Mouse (Mus musculus) ES-E14 (cell line): ENCODE results near the gene Edem1. TPM values are rescaled to one million over a fixed set of nuclear protein-coding genes. Genes with fewer than 3 reads are reported as not detected.

ENCODE experiments used
- DNase-seq: peaks from one replicate; pipeline ENCODE4 v3.0.0-alpha.2; 2013; ENCODE audit warnings: low read depth, low spot score
- H3K27ac ChIP-seq: 2 replicates; pipeline ENCODE4 v1.5.1; 2012; ENCODE audit warnings: low read depth, mild to moderate bottlenecking, low read length, moderate library complexity, mixed read lengths; ENCODE audit not compliant: poor library complexity, insufficient read depth, severe bottlenecking
- H3K36me3 ChIP-seq: 2 replicates; pipeline ENCODE4 v1.6.1; 2012; ENCODE audit warnings: mild to moderate bottlenecking, low read length, moderate library complexity, mixed read lengths; ENCODE audit not compliant: control insufficient read depth, poor library complexity, insufficient read depth, severe bottlenecking
- H3K4me1 ChIP-seq, 2 experiments: fragments of 150-350 bp in 1 of 2; sonication (generic) in 1 of 2; 2 replicates each; pipeline ENCODE4 v1.6.1; 2012; ENCODE audit warnings: low read length in 2 of 2, mild to moderate bottlenecking in 1 of 2, mixed read lengths in 1 of 2; ENCODE audit not compliant: control insufficient read depth in 2 of 2, insufficient read depth in 2 of 2, poor library complexity in 1 of 2
- H3K4me3 ChIP-seq, 2 experiments: fragments of 150-350 bp in 1 of 2; sonication (generic) in 1 of 2; 2 replicates each; pipeline ENCODE4 v1.5.1; 2012; ENCODE audit warnings: low read length in 2 of 2, low read depth in 1 of 2, mild to moderate bottlenecking in 1 of 2, mixed read lengths in 1 of 2; ENCODE audit not compliant: insufficient read depth in 1 of 2, poor library complexity in 1 of 2, severe bottlenecking in 1 of 2
- H3K9ac ChIP-seq: 2 replicates; pipeline ENCODE4 v1.6.1; 2012; ENCODE audit warnings: low read depth, mild to moderate bottlenecking, low read length, mixed read lengths; ENCODE audit not compliant: poor library complexity, insufficient read depth, severe bottlenecking
- H3K9me3 ChIP-seq: fragments of 150-350 bp; sonication (generic); 2 replicates; pipeline ENCODE4 v1.6.1; 2012; ENCODE audit warnings: low read depth, mild to moderate bottlenecking, low read length; ENCODE audit not compliant: control insufficient read depth, insufficient read depth
- CHD2 ChIP-seq: IDR thresholded peaks from 2 replicates; pipeline ENCODE4 v1.6.1; 2014; ENCODE audit warnings: mild to moderate bottlenecking, low read depth, low read length, inconsistent platforms
- HCFC1 ChIP-seq: IDR thresholded peaks from 2 replicates; pipeline ENCODE4 v1.6.1; 2012; ENCODE audit warnings: low read length, inconsistent platforms, borderline replicate concordance; ENCODE audit not compliant: insufficient read depth
- MAFK ChIP-seq: IDR thresholded peaks from 2 replicates; pipeline ENCODE4 v1.6.1; 2014; ENCODE audit warnings: mild to moderate bottlenecking, low read depth, low read length, inconsistent platforms; ENCODE audit not compliant: insufficient read depth
- ZC3H11A ChIP-seq: IDR thresholded peaks from 2 replicates; pipeline ENCODE4 v1.6.1; 2012; ENCODE audit warnings: low read depth, mild to moderate bottlenecking, inconsistent platforms, low read length, borderline replicate concordance
- ZNF384 ChIP-seq: IDR thresholded peaks from 2 replicates; pipeline ENCODE4 v1.6.1; 2012; ENCODE audit warnings: low read depth, low read length, inconsistent platforms
- in situ Hi-C, 2 experiments: fragments of 600-800 bp; cut with MboI; formaldehyde crosslinking; loops; one replicate each; pipeline ENCODE4 v1.15.1; 2025; ENCODE audit warnings: low sequenced_read_pairs in 2 of 2, inconsistent platforms in 1 of 2; ENCODE audit not compliant: unreplicated experiment in 2 of 2
- total RNA-seq: library from RNA; depleted of rRNA; stranded (reverse); fragments of 300-350 nt; gene quantifications from 2 replicates; pipeline ENCODE4 v1.2.3, GENCODE M21; 2012

Gene Edem1
- total RNA-seq, 1 experiment = 29.4 TPM

DNA sequence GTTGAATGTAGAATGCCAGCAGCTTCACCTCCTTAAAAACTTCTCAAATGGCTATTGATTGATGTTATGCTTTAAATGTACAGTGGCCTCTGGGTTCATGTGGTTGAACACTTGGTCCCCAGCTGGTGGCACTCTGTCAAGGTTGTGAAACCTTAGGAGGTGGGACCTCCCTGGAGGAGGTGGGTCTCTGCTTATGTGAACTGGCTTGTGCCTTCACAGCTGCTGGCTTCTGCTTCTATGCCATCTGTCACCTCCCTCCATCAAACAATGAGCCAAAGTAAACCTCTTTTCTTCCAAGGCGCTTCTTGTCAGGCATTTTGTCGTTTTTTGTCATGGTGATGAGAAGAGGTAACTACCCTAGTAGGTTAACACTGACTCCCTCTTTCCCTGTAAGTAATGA, 31.7 kb upstream of the Edem1 start:
- peak; percentile 42 for DNase-seq
- no peak overlapping the region for H3K9ac ChIP-seq
- no peaks in the 10 kb centered on the region for H3K9me3 ChIP-seq
- H3K27ac ChIP-seq = no peak overlapping the region
- in situ Hi-C loops = no loop called here
- no peak for TF ChIP-seq HCFC1
- no peak for TF ChIP-seq ZNF384
- TF ChIP-seq ZC3H11A = no peak
- no peak for TF ChIP-seq MAFK
- no peak for TF ChIP-seq CHD2
- H3K4me3 ChIP-seq = no peak overlapping the region
- H3K4me1 ChIP-seq = peaks cover 0 to 11% of the 10 kb centered on the region in 2 experiments; a peak in 2 of 4 replicates
- H3K36me3 ChIP-seq = no peaks in the 10 kb centered on the region

DNA sequence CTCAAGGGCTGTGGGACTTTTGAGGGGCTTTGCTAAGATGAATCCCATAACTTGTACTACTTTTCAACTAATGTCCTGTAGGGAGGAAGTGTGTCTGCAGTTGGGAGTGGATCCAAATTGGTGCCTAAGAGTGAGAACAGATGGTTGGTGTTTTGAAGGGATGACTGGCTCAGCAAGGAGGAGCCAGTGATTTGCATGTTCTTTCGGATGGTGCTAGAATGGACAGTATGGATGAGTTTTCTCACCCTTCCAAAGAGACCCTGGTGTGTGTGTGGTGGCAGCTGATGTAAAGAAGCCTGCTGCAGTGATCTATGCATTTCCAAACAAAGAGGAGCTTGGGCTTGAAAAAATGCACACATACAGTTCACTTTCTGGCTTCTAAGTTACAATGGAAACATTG, 23.2 kb upstream of the Edem1 start:
- Histone ChIP-seq H3K4me1 (peaks cover 0 to 2% of the 10 kb centered on the region in 2 experiments; a peak in 1 of 4 replicates), H3K4me3 (no peak overlapping the region), H3K9ac (no peak overlapping the region), H3K27ac (no peak overlapping the region), H3K9me3 (no peaks in the 10 kb centered on the region), H3K36me3 (no peaks in the 10 kb centered on the region)
- in situ Hi-C loops = no loop called here
- DNase-seq = no peak
- TF ChIP-seq ZNF384 (no peak), CHD2 (no peak), ZC3H11A (no peak), HCFC1 (no peak), MAFK (no peak)

DNA sequence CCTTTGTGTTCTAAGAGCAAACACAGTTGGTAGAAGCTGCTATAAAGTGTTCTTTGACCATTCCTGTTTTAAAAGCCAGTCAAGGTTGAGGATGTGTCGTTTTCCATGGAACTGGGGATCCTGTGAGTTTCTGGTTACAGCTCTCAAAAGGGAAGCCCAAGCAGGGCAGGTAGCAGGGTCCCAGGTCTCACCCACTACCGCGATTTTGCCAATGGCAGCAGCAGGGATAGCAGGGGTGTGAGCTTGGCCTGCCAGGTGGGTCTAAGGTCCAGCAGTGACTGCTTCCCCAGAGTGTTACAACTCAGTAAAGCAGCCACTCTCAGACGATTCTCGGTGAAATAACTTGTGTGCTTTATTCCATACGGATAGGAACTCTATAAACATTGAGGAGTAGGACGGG, 22.6 kb upstream of the Edem1 start:
- Histone ChIP-seq H3K27ac (no peak overlapping the region), H3K36me3 (no peaks in the 10 kb centered on the region), H3K4me3 (no peak overlapping the region), H3K4me1 (peaks cover 0 to 2% of the 10 kb centered on the region in 2 experiments; a peak in 1 of 4 replicates), H3K9ac (no peak overlapping the region), H3K9me3 (no peaks in the 10 kb centered on the region)
- in situ Hi-C loops = no loop called here
- no peak for TF ChIP-seq ZNF384
- DNase-seq = no peak

DNA sequence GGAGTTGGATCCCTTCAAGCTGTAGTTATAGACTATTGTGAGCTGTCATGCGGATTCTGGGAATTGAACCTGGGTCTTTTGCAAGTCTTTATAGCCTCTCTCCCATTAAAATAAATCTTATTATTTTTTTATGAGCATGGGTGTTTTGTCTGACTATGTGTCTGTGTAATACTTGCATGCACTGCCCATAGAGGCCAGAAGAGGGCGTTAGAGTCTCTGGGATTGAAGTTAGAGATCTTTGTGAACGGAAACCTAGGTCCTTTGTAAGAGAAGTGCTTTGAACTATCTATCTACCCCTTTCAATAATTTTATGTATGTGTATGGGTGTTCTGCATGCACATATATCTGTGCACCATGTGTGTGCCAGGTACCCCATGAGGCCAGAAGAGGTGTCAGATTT, 21.0 kb upstream of the Edem1 start:
- Histone ChIP-seq H3K9me3 (no peaks in the 10 kb centered on the region), H3K27ac (no peak overlapping the region), H3K4me1 (peaks cover 0 to 2% of the 10 kb centered on the region in 2 experiments; a peak in 1 of 4 replicates), H3K9ac (no peak overlapping the region), H3K36me3 (no peaks in the 10 kb centered on the region), H3K4me3 (no peak overlapping the region)
- peak; percentile 29 for DNase-seq
- TF ChIP-seq ZC3H11A (no peak; the same call in 1 of the 2 replicates), ZNF384 (no peak), CHD2 (no peak), HCFC1 (no peak), MAFK (no peak)
- in situ Hi-C loops = no loop called here

DNA sequence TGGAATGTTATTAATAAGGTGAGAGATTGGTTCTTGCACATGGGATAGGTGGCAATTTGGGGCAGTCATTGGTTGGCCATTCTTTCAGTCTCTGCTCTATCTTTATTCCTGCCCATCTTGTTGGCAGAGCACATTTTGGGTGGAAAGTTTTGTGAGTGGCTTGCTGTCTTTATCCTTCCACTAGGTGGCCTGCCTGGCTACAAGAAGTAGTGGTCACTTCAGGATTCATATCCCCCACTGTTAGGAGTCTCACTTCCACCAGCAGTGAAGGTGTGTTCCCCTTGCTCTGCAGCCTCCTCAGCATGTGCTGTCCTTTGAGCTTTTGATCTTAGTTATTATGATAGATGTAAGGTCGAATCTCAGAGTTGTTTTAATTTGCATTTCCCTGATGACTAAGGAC, 19.7 kb upstream of the Edem1 start:
- Histone ChIP-seq H3K4me1 (peaks cover 0 to 2% of the 10 kb centered on the region in 2 experiments; a peak in 1 of 4 replicates), H3K4me3 (no peak overlapping the region)

More for the DNA sequence above, 19.7 kb upstream of the Edem1 start:
- Histone ChIP-seq H3K9me3 (no peaks in the 10 kb centered on the region), H3K27ac (no peak overlapping the region), H3K9ac (no peak overlapping the region), H3K36me3 (no peaks in the 10 kb centered on the region)
- in situ Hi-C loops = no loop called here
- TF ChIP-seq HCFC1 (no peak), ZC3H11A (no peak), CHD2 (no peak), ZNF384 (no peak), MAFK (no peak)
- no peak for DNase-seq
